Mouse (Mus musculus) stomach, embryonic 14.5 days (tissue): ENCODE measurements at regions not wholly inside any gene's neighbourhood (a gene's known extent, or its start where the extent isn't known, plus 50 kb on each side); places are given as distances from the start of the nearest gene placed in this dataset.
A peak's percentile ranks its signal among the peaks of the same experiment; 100 is the strongest.

Experiments
- ATAC-seq: fragments of 200-750 bp; cut with Nextera tagmentation; 2 replicates; pipeline ENCODE4 v1.8.0; 2017; ENCODE audit warnings: low read depth, moderate TSS enrichment; ENCODE audit not compliant: insufficient number of reproducible peaks, insufficient read depth, low FRiP score
- H3K27ac ChIP-seq: fragments of 300-500 bp; sonication (generic); 2 replicates; pipeline ENCODE4 v1.5.1; 2014; ENCODE audit warnings: mild to moderate bottlenecking, low read length, moderate library complexity, mixed read lengths
- H3K27me3 ChIP-seq: fragments of 300-500 bp; sonication (generic); 2 replicates; pipeline ENCODE4 v1.6.1; 2014; ENCODE audit warnings: low read length, control low read depth, mixed read lengths; ENCODE audit not compliant: control insufficient read depth, insufficient read depth
- H3K36me3 ChIP-seq: fragments of 300-500 bp; sonication (generic); 2 replicates; pipeline ENCODE4 v1.6.1; 2014; ENCODE audit warnings: mild to moderate bottlenecking, control low read depth, low read length, moderate library complexity, mixed read lengths; ENCODE audit not compliant: control insufficient read depth, insufficient read depth
- H3K4me1 ChIP-seq: fragments of 300-500 bp; sonication (generic); 2 replicates; pipeline ENCODE4 v1.6.1; 2014; ENCODE audit warnings: low read length, control low read depth, mixed read lengths; ENCODE audit not compliant: control insufficient read depth, insufficient read depth
- H3K4me2 ChIP-seq: fragments of 300-500 bp; sonication (generic); replicated peaks from 2 replicates; pipeline ENCODE4 v1.6.1; 2014; ENCODE audit warnings: low read depth, low read length, control low read depth
- H3K4me3 ChIP-seq: fragments of 300-500 bp; sonication (generic); 2 replicates; pipeline ENCODE4 v1.5.1; 2014; ENCODE audit warnings: low read depth, low read length, control low read depth
- H3K9ac ChIP-seq: fragments of 300-500 bp; sonication (generic); replicated peaks from 2 replicates; pipeline ENCODE4 v1.6.1; 2014; ENCODE audit warnings: low read depth, mild to moderate bottlenecking, control low read depth, low read length, moderate library complexity, mixed read lengths
- H3K9me3 ChIP-seq: fragments of 300-500 bp; sonication (generic); 2 replicates; pipeline ENCODE4 v1.6.1; 2016; ENCODE audit warnings: low read depth, low read length, control low read depth; ENCODE audit not compliant: control insufficient read depth
- WGBS: fragments of 180-500 bp; shearing (Covaris S2); extraction: QIAGEN DNeasy Blood & Tissue Kit; methylation state at CpG from one replicate; pipeline ENCODE4 v1.1.7; 2014; 5-methylcytosine and 5-hydroxymethylcytosine counted together

- ATAC-seq = no peak
- Histone ChIP-seq H3K36me3 (no peaks in the 10 kb centered on the region), H3K27ac (no peak overlapping the region), H3K9ac (no peak overlapping the region), H3K4me1 (peaks cover 3% of the 10 kb centered on the region; the same call in 1 of the 2 replicates), H3K4me3 (no peak overlapping the region), H3K27me3 (no peaks in the 10 kb centered on the region), H3K9me3 (no peaks in the 10 kb centered on the region), H3K4me2 (no peak overlapping the region)
- WGBS = 24% methylated on average over 1 of the region's 1 CpGs
Measured at GRCm38 (mm10) chr1:137083500-137083899, 123.3 kb upstream of the Nr5a2 start.

GRCm38 (mm10) chr1:137079401-137080003 lies 119.3 kb upstream of the Nr5a2 start:
- WGBS = 60% methylated on average over 11 of the region's 11 CpGs
- Histone ChIP-seq H3K4me2 (no peak overlapping the region), H3K27ac (no peak overlapping the region), H3K9me3 (no peaks in the 10 kb centered on the region), H3K27me3 (no peaks in the 10 kb centered on the region), H3K9ac (no peak overlapping the region), H3K4me3 (no peak overlapping the region), H3K4me1 (no peaks in the 10 kb centered on the region), H3K36me3 (no peaks in the 10 kb centered on the region)
- no peak for ATAC-seq

DNA sequence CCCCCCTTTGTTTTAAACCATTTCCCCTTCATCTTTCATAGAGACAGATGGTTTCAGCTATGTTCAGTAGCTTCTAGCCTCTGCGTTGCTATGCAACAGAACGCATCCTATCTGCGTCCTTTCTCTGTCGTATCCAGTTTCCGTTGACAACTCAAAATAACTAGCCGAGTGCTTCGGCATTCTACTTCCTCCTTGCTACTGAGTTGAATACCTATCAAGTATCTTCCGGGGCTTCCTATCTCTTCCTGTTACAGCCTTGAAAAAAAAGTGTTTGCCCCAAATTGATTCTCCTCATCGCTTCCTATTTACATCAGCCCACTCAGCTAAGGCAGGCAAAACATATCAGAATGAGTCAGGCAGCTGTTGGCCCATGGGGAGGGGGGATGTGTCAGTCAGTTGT lies 114.5 kb upstream of the Nr5a2 start:
- no peaks in the 10 kb centered on the region for H3K36me3 ChIP-seq
- H3K27ac ChIP-seq = no peak overlapping the region
- no peak overlapping the region for H3K4me3 ChIP-seq
- peak overlapping the region; percentile 15; the same call in 1 of the 2 replicates for H3K4me2 ChIP-seq
- H3K4me1 ChIP-seq = no peaks in the 10 kb centered on the region
- WGBS = 26% methylated on average over 9 of the region's 9 CpGs
- H3K27me3 ChIP-seq = no peaks in the 10 kb centered on the region
- no peak overlapping the region for H3K9ac ChIP-seq
- no peaks in the 10 kb centered on the region for H3K9me3 ChIP-seq
- ATAC-seq = no peak

DNA sequence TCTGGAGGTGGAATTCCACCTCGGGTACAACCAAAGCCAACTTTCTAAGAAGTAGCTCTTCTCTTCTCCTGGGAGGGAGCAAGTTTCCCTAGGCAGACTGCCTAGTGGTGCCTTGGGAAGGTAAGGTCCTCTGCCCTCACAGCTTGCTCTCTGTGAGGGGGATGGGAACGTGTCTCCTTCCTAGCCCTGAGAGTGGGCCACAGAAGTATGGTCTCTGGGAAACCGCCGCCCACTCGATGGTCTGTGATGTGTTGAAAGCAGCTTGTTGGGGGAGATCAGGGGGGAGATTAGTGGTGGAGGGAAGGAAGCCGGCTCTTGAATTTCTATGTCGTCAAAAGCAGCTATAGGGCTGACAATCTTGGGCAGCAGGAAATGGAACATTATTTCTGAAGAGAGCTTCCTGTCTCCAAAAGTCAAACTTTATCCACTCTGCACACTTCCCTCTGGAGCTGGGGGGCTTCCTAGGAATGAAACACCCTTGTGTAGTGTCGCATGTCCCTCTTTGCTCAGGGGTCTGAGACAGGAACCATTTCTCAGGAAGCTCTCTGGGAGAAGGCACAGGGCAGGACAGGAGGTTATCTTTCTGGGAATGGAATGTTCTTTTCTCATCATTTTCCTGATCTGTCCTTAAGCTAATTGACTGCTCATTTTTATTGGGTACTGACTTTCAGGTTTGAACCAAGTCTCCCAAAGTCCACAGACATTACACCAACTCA lies 113.8 kb upstream of the Nr5a2 start:
- Histone ChIP-seq H3K36me3 (no peaks in the 10 kb centered on the region), H3K27ac (no peak overlapping the region), H3K4me1 (no peaks in the 10 kb centered on the region), H3K9me3 (no peaks in the 10 kb centered on the region), H3K27me3 (no peaks in the 10 kb centered on the region), H3K9ac (no peak overlapping the region), H3K4me3 (no peak overlapping the region), H3K4me2 (no peak overlapping the region)
- WGBS = 54% methylated on average over 8 of the region's 8 CpGs
- ATAC-seq = no peak

DNA sequence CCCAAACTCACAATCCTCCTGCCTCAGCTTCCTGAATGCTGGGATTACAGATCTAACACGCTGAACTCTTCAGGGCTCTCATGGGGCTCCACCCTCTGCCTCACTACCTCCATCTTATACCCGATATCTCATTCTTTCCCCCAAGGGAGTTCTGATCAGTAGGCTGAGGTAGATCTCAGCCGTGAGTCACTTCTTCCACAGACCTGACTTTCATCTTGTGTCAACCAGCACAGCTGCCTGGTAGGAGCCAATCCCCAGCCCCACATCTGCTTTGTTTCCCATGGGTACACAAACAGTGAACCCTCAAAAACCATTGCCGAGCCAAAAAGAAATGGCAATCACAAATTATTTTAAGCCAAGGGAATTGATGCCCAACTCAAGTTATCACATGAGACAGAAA lies 100.7 kb upstream of the Nr5a2 start:
- H3K9me3 ChIP-seq = no peaks in the 10 kb centered on the region
- H3K4me1 ChIP-seq = no peaks in the 10 kb centered on the region
- no peaks in the 10 kb centered on the region for H3K27me3 ChIP-seq
- WGBS = 84% methylated on average over 4 of the region's 4 CpGs
- H3K4me2 ChIP-seq = no peak overlapping the region
- no peak overlapping the region for H3K27ac ChIP-seq
- no peak for ATAC-seq
- no peak overlapping the region for H3K4me3 ChIP-seq
- H3K36me3 ChIP-seq = no peaks in the 10 kb centered on the region
- no peak overlapping the region for H3K9ac ChIP-seq

DNA sequence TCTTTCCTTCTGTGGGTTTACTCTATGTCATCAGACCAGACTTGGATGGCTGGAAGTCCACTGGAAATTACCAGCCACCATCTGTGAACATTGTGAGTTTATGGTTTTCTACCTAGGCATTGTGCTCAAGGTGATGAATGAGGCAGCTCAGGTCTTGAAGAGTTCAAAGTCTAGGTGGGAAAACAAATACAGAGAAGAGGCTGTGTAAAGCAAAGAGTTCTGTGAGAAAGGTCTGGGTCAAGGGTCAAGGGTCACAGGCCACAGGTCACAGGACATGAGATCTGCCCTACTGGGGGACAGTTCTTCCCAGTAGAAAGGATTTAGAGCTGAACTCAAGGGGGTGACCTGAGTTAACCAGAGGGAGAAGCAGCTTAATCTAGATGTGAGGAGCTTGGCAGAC lies 92.9 kb upstream of the Nr5a2 start:
- H3K4me3 ChIP-seq = no peak overlapping the region
- H3K4me2 ChIP-seq = no peak overlapping the region
- H3K9me3 ChIP-seq = no peaks in the 10 kb centered on the region
- no peaks in the 10 kb centered on the region for H3K27me3 ChIP-seq
- H3K27ac ChIP-seq = no peak overlapping the region
- no peak overlapping the region for H3K9ac ChIP-seq
- no peaks in the 10 kb centered on the region for H3K36me3 ChIP-seq
- no peaks in the 10 kb centered on the region for H3K4me1 ChIP-seq
- ATAC-seq = no peak

DNA sequence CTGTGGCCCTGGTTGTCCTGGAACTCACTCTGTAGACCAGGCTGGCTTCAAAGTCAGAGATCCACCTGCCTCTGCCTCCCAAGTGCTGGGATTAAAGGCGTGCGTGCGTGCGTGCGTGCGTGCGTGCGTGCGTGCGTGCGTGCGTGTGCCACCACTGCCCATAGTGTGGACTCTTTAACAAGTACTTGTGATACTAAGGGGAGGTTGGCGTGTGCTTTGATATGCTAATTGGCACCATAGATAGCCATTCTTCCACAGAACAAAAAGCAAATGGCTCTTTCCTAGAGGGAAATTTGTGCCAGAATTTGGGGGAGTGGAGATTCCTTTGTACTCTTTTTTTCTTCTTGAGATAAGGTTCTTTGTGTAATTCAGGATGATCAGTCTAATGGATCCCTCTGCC lies 91.3 kb upstream of the Nr5a2 start:
- H3K9me3 ChIP-seq = no peaks in the 10 kb centered on the region
- no peak overlapping the region for H3K4me2 ChIP-seq
- no peak overlapping the region for H3K4me3 ChIP-seq
- no peak overlapping the region for H3K9ac ChIP-seq
- H3K27ac ChIP-seq = no peak overlapping the region
- no peak for ATAC-seq
- WGBS = 98% methylated on average over 13 of the region's 13 CpGs
- H3K27me3 ChIP-seq = no peaks in the 10 kb centered on the region
- H3K36me3 ChIP-seq = no peaks in the 10 kb centered on the region
- no peaks in the 10 kb centered on the region for H3K4me1 ChIP-seq

DNA sequence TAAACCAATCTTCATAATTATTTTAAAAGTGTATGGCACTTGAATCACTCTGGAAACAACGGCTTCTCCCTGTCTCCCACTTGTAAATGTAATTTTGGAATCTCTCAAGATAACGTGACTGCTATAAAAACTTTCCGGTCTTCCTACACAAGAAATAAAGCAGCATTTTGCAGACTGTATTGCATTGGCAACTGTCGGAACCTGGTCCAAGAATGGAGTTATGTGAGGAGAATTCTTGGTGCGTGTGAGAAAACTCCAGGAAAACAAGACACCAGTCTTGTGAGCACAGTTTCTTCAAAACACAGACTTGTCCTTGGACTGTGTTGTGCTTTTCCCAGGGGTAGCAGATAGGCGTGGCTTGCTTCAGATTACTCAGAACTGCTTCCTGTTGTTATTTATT lies 83.8 kb upstream of the Nr5a2 start:
- H3K27me3 ChIP-seq = no peaks in the 10 kb centered on the region
- no peaks in the 10 kb centered on the region for H3K36me3 ChIP-seq
- 82% methylated on average over 6 of the region's 6 CpGs for WGBS
- no peaks in the 10 kb centered on the region for H3K9me3 ChIP-seq
- no peak overlapping the region for H3K4me3 ChIP-seq
- no peak overlapping the region for H3K4me2 ChIP-seq
- no peak for ATAC-seq
- no peak overlapping the region for H3K27ac ChIP-seq
- H3K9ac ChIP-seq = no peak overlapping the region
- no peaks in the 10 kb centered on the region for H3K4me1 ChIP-seq
